Mouse (Mus musculus) megakaryocyte, embryonic 14.5 days (primary cell): ENCODE data around the gene Cst9.

ENCODE experiments used
- FLI1 ChIP-seq: IDR thresholded peaks from 2 replicates; pipeline ENCODE4 v1.6.1; 2012; ENCODE audit warnings: low read length, inconsistent platforms, mixed read lengths
- GATA1 ChIP-seq: IDR thresholded peaks from 3 replicates; pipeline ENCODE4 v1.6.1; 2012; ENCODE audit warnings: mixed read lengths, low read length, inconsistent platforms, borderline replicate concordance

DNA sequence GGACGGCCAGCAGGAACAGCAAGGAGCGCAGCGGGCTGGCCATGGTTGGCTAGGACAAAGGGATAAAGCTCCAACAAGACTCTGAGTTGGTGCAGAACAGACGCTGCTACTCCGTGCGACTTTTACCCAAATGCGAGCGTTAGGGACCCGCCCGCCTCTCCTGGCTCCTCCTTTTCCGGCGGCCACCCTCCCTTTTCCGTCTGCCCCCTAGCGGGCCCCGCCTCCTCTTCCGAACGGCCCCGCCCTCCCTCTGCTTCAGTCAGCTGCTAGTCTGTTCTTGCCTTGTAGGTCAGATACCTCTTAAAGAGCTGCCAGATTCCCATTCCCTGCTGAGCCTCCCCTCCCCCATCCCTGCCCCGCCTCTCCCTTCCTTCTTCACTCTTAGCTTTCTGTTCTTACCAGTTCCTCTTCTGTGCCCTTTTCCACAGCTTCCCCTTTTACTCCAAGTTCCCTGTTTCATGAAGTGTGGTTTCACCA lies 40.4 kb downstream of the Cst9 start, which contains the start of gene Cst3:
- no peak for TF ChIP-seq GATA1
- no peak for TF ChIP-seq FLI1
